Mouse (Mus musculus): ENCODE measurements around the gene Pigu.

GRCm38 (mm10) chr2:155293946-155294345, 63.3 kb downstream of the Pigu start:
- TF ChIP-seq CTCF (IDR thresholded peaks at IDR 0.05; ENCODE audit: low read depth, low read length): peak; percentile 55
- TF ChIP-seq POLR2A (IDR thresholded peaks at IDR 0.05; ENCODE audit: extremely low read depth, insufficient read depth, low read length): no peak
